Mouse (Mus musculus) embryonic facial prominence, embryonic 11.5 days (tissue): ENCODE results near the gene Pgp. TPM values are rescaled to one million over a fixed set of nuclear protein-coding genes. Genes with fewer than 3 reads are reported as not detected.

Experiments used
- ATAC-seq: fragments of 200-750 bp; cut with Nextera tagmentation; replicated peaks from 2 replicates; pipeline ENCODE4 v1.8.0; 2017; ENCODE audit warnings: low read depth; ENCODE audit not compliant: insufficient number of reproducible peaks, low FRiP score, low TSS enrichment
- DNase-seq: peaks from one replicate; pipeline ENCODE4 v3.0.0-alpha.2; 2015; ENCODE audit warnings: low spot score
- H3K27ac ChIP-seq: fragments of 300-500 bp; sonication (generic); replicated peaks from 2 replicates; pipeline ENCODE4 v1.5.1; 2014; ENCODE audit warnings: mild to moderate bottlenecking, low read depth, low read length, control low read depth
- H3K27me3 ChIP-seq: fragments of 300-500 bp; sonication (generic); 2 replicates; pipeline ENCODE4 v1.6.1; 2014; ENCODE audit warnings: mild to moderate bottlenecking, low read length, moderate library complexity, mixed read lengths; ENCODE audit not compliant: control insufficient read depth, insufficient read depth
- H3K36me3 ChIP-seq: fragments of 300-500 bp; sonication (generic); replicated peaks from 2 replicates; pipeline ENCODE4 v1.6.1; 2014; ENCODE audit warnings: low read depth, mild to moderate bottlenecking, low read length, moderate library complexity, mixed read lengths; ENCODE audit not compliant: control insufficient read depth, insufficient read depth
- H3K4me1 ChIP-seq: fragments of 300-500 bp; sonication (generic); 2 replicates; pipeline ENCODE4 v1.6.1; 2014; ENCODE audit warnings: low read length, mixed read lengths; ENCODE audit not compliant: control insufficient read depth, insufficient read depth
- H3K4me2 ChIP-seq: fragments of 300-500 bp; sonication (generic); 2 replicates; pipeline ENCODE4 v1.6.1; 2014; ENCODE audit warnings: low read depth, mild to moderate bottlenecking, control low read depth, low read length, moderate library complexity
- H3K4me3 ChIP-seq: fragments of 300-500 bp; sonication (generic); 2 replicates; pipeline ENCODE4 v1.5.1; 2014; ENCODE audit warnings: low read depth, low read length, control low read depth
- H3K9ac ChIP-seq: fragments of 300-500 bp; sonication (generic); replicated peaks from 2 replicates; pipeline ENCODE4 v1.6.1; 2014; ENCODE audit warnings: mild to moderate bottlenecking, control low read depth, low read length
- H3K9me3 ChIP-seq: fragments of 300-500 bp; sonication (generic); replicated peaks from 2 replicates; pipeline ENCODE4 v1.6.1; 2016; ENCODE audit warnings: mild to moderate bottlenecking, low read length, inconsistent platforms, mixed read lengths; ENCODE audit not compliant: control insufficient read depth
- WGBS: fragments of 180-500 bp; shearing (Covaris S2); extraction: QIAGEN DNeasy Blood & Tissue Kit; methylation state at CpG from one replicate; pipeline ENCODE4 v1.1.7; 2014; 5-methylcytosine and 5-hydroxymethylcytosine counted together
- polyA plus RNA-seq: library from polyadenylated mRNA; unstranded; fragments of >200 nt; fragmentation: Nextera tagmentation; extraction: Ambion mirVana; gene quantifications from 2 replicates; pipeline ENCODE4 v1.2.1, GENCODE M21; 2014

The Pgp gene
- polyA plus RNA-seq, 1 experiment from 2014 or later, result 53.7 TPM

GRCm38 (mm10) chr17:24507129-24507664, 37.0 kb downstream of the Pgp start:
- 45% methylated on average over 19 of the region's 19 CpGs for WGBS
- H3K4me3 ChIP-seq, result no peak overlapping the region
- no peaks in the 10 kb centered on the region for H3K9me3 ChIP-seq
- DNase-seq (no peak), ATAC-seq (no peak)
- no peak overlapping the region for H3K27ac ChIP-seq
- no peaks in the 10 kb centered on the region for H3K27me3 ChIP-seq
- H3K4me1 ChIP-seq, result 0 out of 2 replicates have a peak, but pooled peaks cover 2% of the 10 kb centered on the region
- peaks cover 20% of the 10 kb centered on the region for H3K36me3 ChIP-seq
- no peak overlapping the region; the same call in 1 of the 2 replicates for H3K4me2 ChIP-seq
- H3K9ac ChIP-seq, result no peak overlapping the region; the same call in 1 of the 2 replicates

DNA sequence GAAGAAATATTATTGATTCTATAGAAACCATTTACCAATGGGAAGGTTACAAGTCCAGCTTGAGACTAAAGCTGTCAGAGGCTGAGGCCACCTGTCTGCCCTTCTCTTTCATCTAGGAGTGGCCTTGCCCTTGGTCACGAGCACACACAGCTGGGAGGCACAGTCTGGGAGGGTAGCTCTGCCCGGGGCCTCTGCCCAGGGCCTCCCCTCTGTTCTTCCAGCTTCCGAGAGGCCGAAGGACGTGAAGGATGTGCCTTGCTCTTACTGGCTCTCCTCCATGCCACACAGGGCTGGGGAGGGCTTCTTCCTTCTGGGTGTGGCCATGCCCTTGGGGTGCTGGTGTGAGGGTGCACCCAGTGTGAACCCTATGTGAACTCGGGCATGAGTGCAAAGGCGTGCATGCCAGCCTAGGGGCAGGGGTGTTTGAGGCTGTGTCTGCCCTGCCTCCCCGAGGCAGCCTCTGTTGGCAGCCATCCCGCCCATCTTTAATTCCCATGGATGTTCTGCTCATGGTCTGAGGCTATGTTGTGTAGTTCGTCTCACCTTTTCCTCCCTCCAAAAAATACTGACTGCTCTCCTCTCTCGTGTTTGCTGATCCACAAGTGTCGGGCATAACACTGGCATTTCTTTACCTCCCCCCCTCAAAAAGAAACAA, 37.7 kb downstream of the Pgp start:
- Histone ChIP-seq H3K4me1 (0 out of 2 replicates have a peak, but pooled peaks cover 2% of the 10 kb centered on the region), H3K9me3 (no peaks in the 10 kb centered on the region), H3K27ac (no peak overlapping the region), H3K4me3 (no peak overlapping the region), H3K4me2 (no peak overlapping the region), H3K27me3 (no peaks in the 10 kb centered on the region), H3K9ac (no peak overlapping the region), H3K36me3 (peaks cover 20% of the 10 kb centered on the region)
- no peak for ATAC-seq
- 84% methylated on average over 12 of the region's 12 CpGs for WGBS
- DNase-seq, result no peak

DNA sequence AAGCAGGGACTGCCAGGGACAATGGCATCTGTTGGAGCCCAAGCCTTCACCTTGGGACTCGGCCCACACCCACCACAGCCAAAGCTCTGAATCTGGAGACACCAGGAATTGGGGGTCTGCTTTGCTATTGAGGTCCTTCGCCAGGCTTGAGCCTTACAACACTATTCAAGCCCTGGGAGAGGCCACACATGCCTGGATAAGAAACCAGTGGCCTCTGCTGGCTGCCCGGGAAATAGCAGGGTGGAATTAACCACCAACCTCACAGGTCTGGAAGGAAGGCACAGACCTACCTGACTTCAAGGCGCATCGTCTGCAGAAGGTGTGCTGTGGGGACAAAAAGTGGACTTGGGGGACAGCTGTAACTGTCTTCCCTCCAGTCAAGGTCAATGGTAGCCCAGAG, 43.4 kb downstream of the Pgp start:
- no peak overlapping the region for H3K27ac ChIP-seq
- H3K36me3 ChIP-seq, result peaks cover 13% of the 10 kb centered on the region
- no peaks in the 10 kb centered on the region for H3K9me3 ChIP-seq
- no peaks in the 10 kb centered on the region for H3K4me1 ChIP-seq
- no peak overlapping the region for H3K4me2 ChIP-seq
- 58% methylated on average over 5 of the region's 5 CpGs for WGBS
- ATAC-seq, result no peak
- H3K4me3 ChIP-seq, result no peak overlapping the region
- no peaks in the 10 kb centered on the region for H3K27me3 ChIP-seq
- peak; percentile 56 for DNase-seq
- H3K9ac ChIP-seq, result no peak overlapping the region

GRCm38 (mm10) chr17:24514270-24515257, 44.4 kb downstream of the Pgp start:
- Histone ChIP-seq H3K4me1 (no peaks in the 10 kb centered on the region), H3K4me3 (no peak overlapping the region), H3K9me3 (no peaks in the 10 kb centered on the region), H3K27ac (no peak overlapping the region), H3K27me3 (no peaks in the 10 kb centered on the region), H3K36me3 (peaks cover 7% of the 10 kb centered on the region), H3K9ac (no peak overlapping the region), H3K4me2 (no peak overlapping the region)
- DNase-seq, result no peak
- no peak for ATAC-seq
- WGBS, result 89% methylated on average over 24 of the region's 24 CpGs

- H3K36me3 ChIP-seq, result no peaks in the 10 kb centered on the region; the same call in 1 of the 2 replicates
- H3K27me3 ChIP-seq, result no peaks in the 10 kb centered on the region
- no peaks in the 10 kb centered on the region for H3K4me1 ChIP-seq
- 89% methylated on average over 4 of the region's 4 CpGs for WGBS
- no peak for DNase-seq
- no peak overlapping the region for H3K27ac ChIP-seq
- ATAC-seq, result no peak
- no peak overlapping the region for H3K4me3 ChIP-seq
- H3K9ac ChIP-seq, result no peak overlapping the region
- no peaks in the 10 kb centered on the region for H3K9me3 ChIP-seq
- no peak overlapping the region for H3K4me2 ChIP-seq
These were observed 50.3 kb downstream of the Pgp start for GRCm38 (mm10) chr17:24520450-24520849.

Other genes starting within 250 kb of the Pgp start
- 16.9 and 21.7 TPM in 2 replicates for gene Tedc2, start 249.5 kb upstream of the Pgp start, polyA plus RNA-seq
- gene Ccnf, start 218.9 kb upstream of the Pgp start, polyA plus RNA-seq, result 99.6 and 101 TPM in 2 replicates
- 0.38 TPM in 1 of 2 replicates, not detected in the other for gene Abca17, start 119.3 kb upstream of the Pgp start, polyA plus RNA-seq
- gene Abca3, start 118.4 kb upstream of the Pgp start, polyA plus RNA-seq, result 5.3 and 7.7 TPM in 2 replicates
- 349 and 363 TPM in 2 replicates for gene Rnps1, start 55.8 kb upstream of the Pgp start, polyA plus RNA-seq
- gene Eci1, start 43.8 kb upstream of the Pgp start, polyA plus RNA-seq, result 74.6 and 77.2 TPM in 2 replicates
- gene Dnase1l2, start 27.3 kb upstream of the Pgp start, polyA plus RNA-seq, result 1.1 TPM in 2 replicates
- gene E4f1, start 79 bp upstream of the Pgp start, polyA plus RNA-seq, result 10.3 and 11.1 TPM in 2 replicates
- gene Bricd5, start 3.5 kb downstream of the Pgp start, polyA plus RNA-seq, result 0.42 TPM in 1 of 2 replicates, not detected in the other
- 30.3 and 32.0 TPM in 2 replicates for gene Mlst8, start 8.7 kb downstream of the Pgp start, polyA plus RNA-seq
- 2.6 and 2.8 TPM in 2 replicates for gene Caskin1, start 18.2 kb downstream of the Pgp start, polyA plus RNA-seq
- gene Traf7, start 57.5 kb downstream of the Pgp start, polyA plus RNA-seq, result 86.1 and 88.2 TPM in 2 replicates
- gene Rab26, start 63.8 kb downstream of the Pgp start, polyA plus RNA-seq, result 1.4 and 1.8 TPM in 2 replicates
- gene Pkd1, start 79.4 kb downstream of the Pgp start, polyA plus RNA-seq, result 9.6 and 16.6 TPM in 2 replicates
- gene Tsc2, start 162.2 kb downstream of the Pgp start, polyA plus RNA-seq, result 46.2 and 56.4 TPM in 2 replicates
- 18.6 and 22.9 TPM in 2 replicates for gene Nthl1, start 162.3 kb downstream of the Pgp start, polyA plus RNA-seq
- 48.3 and 50.2 TPM in 2 replicates for gene Slc9a3r2, start 179.9 kb downstream of the Pgp start, polyA plus RNA-seq
- gene Npw, start 188.1 kb downstream of the Pgp start, polyA plus RNA-seq, result 0.48 TPM in 1 of 2 replicates, not detected in the other
- gene Zfp598, start 199.3 kb downstream of the Pgp start, polyA plus RNA-seq, result 24.1 and 26.6 TPM in 2 replicates
- 6.2 and 6.6 TPM in 2 replicates for gene Syngr3, start 219.6 kb downstream of the Pgp start, polyA plus RNA-seq
- gene Gfer, start 225.8 kb downstream of the Pgp start, polyA plus RNA-seq, result 46.8 and 52.4 TPM in 2 replicates
- 1.1 and 2.7 TPM in 2 replicates for gene Noxo1, start 225.8 kb downstream of the Pgp start, polyA plus RNA-seq
- gene Tbl3, start 237.3 kb downstream of the Pgp start, polyA plus RNA-seq, result 96.3 and 102 TPM in 2 replicates
- gene Rnf151, start 247.7 kb downstream of the Pgp start, polyA plus RNA-seq, result 0.18 and 0.24 TPM in 2 replicates
- 1,371 and 1,480 TPM in 2 replicates for gene Rps2, start 247.7 kb downstream of the Pgp start, polyA plus RNA-seq